Mouse (Mus musculus): ENCODE data around the gene Ino80d. TPM values are rescaled to one million over a fixed set of nuclear protein-coding genes. Genes with fewer than 3 reads are reported as not detected.

The Ino80d gene
- polyA plus RNA-seq, 1 experiment from 2014 or later, result 15.1 TPM

GRCm38 (mm10) chr1:62956942-62957645, 157.4 kb downstream of the Ino80d start:
- Histone ChIP-seq H3K36me3 (ENCODE audit: insufficient read depth) (no peaks in the 10 kb centered on the region), H3K27me3 (ENCODE audit: insufficient read depth, low read length) (no peaks in the 10 kb centered on the region), H3K4me3 (ENCODE audit: low read depth, low read length) (no peak overlapping the region), H3K4me2 (no peak overlapping the region), H3K9me3 (ENCODE audit: low read depth, low read length) (no peaks in the 10 kb centered on the region), H3K27ac (ENCODE audit: low read depth) (peak overlapping the region; percentile 40; the same call in 1 of the 2 replicates), H3K9ac (no peak overlapping the region), H3K4me1 (ENCODE audit: insufficient read depth) (no peaks in the 10 kb centered on the region)
- 44% methylated on average over 1 of the region's 1 CpGs for WGBS
- ATAC-seq (ENCODE audit: insufficient read depth) (peak; percentile 17; the same call in 1 of the 2 replicates), DNase-seq (peak; percentile 21)
- TF ChIP-seq CTCF (IDR thresholded peaks at IDR 0.05; ENCODE audit: low read depth), result no peak

DNA sequence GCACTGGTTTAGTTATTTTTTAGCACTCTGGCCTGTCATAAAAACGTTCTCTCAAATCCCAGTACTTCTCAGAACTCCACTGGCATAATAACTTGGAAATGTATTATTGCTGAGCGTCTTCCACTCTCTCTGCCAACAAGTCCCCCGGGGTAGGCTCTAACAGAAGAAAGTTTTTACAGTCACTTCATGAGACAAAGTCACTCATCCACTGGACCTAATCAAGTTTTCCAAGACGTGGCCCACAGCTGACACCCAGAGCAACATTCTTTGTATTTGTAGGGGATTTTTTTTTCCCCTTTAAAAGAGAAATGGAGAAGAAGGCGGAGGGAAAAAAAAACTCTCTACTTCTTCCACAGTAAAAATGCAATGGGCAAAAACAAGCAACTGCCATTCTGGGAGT, 157.9 kb downstream of the Ino80d start:
- H3K9me3 ChIP-seq (ENCODE audit: low read depth, low read length), result no peaks in the 10 kb centered on the region
- 0 out of 2 replicates have a peak, but pooled peaks have one; percentile 17 for ATAC-seq (ENCODE audit: insufficient read depth)
- peak overlapping the region; percentile 40; the same call in 1 of the 2 replicates for H3K27ac ChIP-seq (ENCODE audit: low read depth)
- peak; percentile 75 for DNase-seq
- H3K36me3 ChIP-seq (ENCODE audit: insufficient read depth), result no peaks in the 10 kb centered on the region
- TF ChIP-seq CTCF (IDR thresholded peaks at IDR 0.05; ENCODE audit: low read depth), result no peak
- no peak overlapping the region for H3K9ac ChIP-seq
- peaks cover 3% of the 10 kb centered on the region; the same call in 1 of the 2 replicates for H3K4me1 ChIP-seq (ENCODE audit: insufficient read depth)
- H3K27me3 ChIP-seq (ENCODE audit: insufficient read depth, low read length), result no peaks in the 10 kb centered on the region
- H3K4me3 ChIP-seq (ENCODE audit: low read depth, low read length), result no peak overlapping the region
- WGBS, result 50% methylated on average over 5 of the region's 5 CpGs
- H3K4me2 ChIP-seq, result no peak overlapping the region

DNA sequence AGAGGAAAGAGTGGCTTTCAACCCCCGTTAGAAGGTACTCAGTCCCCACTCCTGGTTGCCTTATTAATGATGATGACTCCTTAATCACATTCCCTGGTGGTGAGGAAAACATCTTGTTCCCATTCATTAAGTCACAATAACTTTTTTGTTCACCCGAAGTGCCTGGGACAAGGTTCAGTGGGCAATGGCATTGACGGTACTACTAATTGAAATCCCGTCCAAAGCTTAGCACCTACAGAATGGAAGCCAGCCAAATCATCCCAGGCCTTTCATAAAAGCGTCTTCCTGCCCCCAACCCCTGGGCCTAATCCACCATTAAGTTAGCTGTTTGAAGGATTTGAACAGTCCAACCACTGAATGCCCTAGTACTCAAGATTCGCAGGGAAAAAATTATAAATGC, 159.1 kb downstream of the Ino80d start:
- no peak overlapping the region for H3K4me3 ChIP-seq (ENCODE audit: low read depth, low read length)
- peaks cover 4% of the 10 kb centered on the region; the same call in 1 of the 2 replicates for H3K4me1 ChIP-seq (ENCODE audit: insufficient read depth)
- no peak for ATAC-seq (ENCODE audit: insufficient read depth)
- WGBS, result 73% methylated on average over 6 of the region's 6 CpGs
- no peak for TF ChIP-seq CTCF (IDR thresholded peaks at IDR 0.05; ENCODE audit: low read depth)
- DNase-seq, result no peak
- no peaks in the 10 kb centered on the region for H3K36me3 ChIP-seq (ENCODE audit: insufficient read depth)
- no peak overlapping the region for H3K4me2 ChIP-seq
- no peak overlapping the region for H3K27ac ChIP-seq (ENCODE audit: low read depth)
- H3K9ac ChIP-seq, result no peak overlapping the region
- H3K27me3 ChIP-seq (ENCODE audit: insufficient read depth, low read length), result no peaks in the 10 kb centered on the region
- H3K9me3 ChIP-seq (ENCODE audit: low read depth, low read length), result no peaks in the 10 kb centered on the region

DNA sequence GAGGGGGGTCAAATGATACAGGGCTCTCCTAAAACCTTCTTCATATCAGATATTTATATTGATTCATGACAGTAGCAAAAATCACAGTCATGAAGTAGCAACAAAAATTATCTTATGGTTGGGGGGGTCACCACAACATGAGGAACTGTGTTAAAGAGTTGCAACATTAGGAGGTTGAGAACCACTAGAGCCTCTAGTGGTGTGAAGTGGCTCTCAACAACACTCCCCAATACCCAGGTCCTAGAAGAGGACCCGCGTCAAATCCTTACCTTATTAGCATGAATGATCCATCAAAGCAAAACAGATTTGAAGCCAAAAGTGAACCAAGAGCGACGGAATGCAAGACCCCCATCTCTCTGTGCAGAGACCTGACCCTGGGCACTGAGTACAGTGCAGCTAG, 161.4 kb downstream of the Ino80d start:
- Histone ChIP-seq H3K27ac (ENCODE audit: low read depth) (no peak overlapping the region), H3K27me3 (ENCODE audit: insufficient read depth, low read length) (no peaks in the 10 kb centered on the region), H3K9me3 (ENCODE audit: low read depth, low read length) (no peaks in the 10 kb centered on the region), H3K4me1 (ENCODE audit: insufficient read depth) (peaks cover 4% of the 10 kb centered on the region; the same call in 1 of the 2 replicates), H3K4me2 (no peak overlapping the region), H3K9ac (no peak overlapping the region), H3K36me3 (ENCODE audit: insufficient read depth) (no peaks in the 10 kb centered on the region), H3K4me3 (ENCODE audit: low read depth, low read length) (no peak overlapping the region)
- ATAC-seq (ENCODE audit: insufficient read depth) (no peak), DNase-seq (no peak)
- 66% methylated on average over 4 of the region's 4 CpGs for WGBS
- no peak for TF ChIP-seq CTCF (IDR thresholded peaks at IDR 0.05; ENCODE audit: low read depth)

DNA sequence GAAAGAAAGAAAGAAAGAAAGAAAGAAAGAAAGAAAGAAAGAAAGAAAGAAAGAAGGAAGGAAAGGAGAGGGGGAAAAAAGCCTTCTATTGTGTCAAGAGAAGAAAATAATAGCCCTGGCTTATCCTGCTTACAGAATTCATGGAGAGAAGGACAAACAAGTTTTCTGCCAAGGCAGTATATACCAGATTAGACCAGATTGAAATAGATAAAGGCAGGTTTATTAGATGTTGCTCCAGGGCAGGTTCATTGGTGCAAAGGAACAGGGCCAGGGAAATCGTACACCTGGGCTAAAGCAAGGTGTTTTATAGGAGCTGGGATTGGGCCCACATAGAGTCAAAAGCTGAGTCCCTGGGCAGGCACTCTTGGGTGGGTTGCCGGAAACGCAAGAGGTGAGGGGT, 162.1 kb downstream of the Ino80d start:
- H3K4me3 ChIP-seq (ENCODE audit: low read depth, low read length), result no peak overlapping the region
- H3K9ac ChIP-seq, result no peak overlapping the region
- no peaks in the 10 kb centered on the region for H3K9me3 ChIP-seq (ENCODE audit: low read depth, low read length)
- H3K4me1 ChIP-seq (ENCODE audit: insufficient read depth), result peaks cover 4% of the 10 kb centered on the region; the same call in 1 of the 2 replicates
- ATAC-seq (ENCODE audit: insufficient read depth) (no peak), DNase-seq (no peak)
- TF ChIP-seq CTCF (IDR thresholded peaks at IDR 0.05; ENCODE audit: low read depth), result no peak
- WGBS, result 79% methylated on average over 3 of the region's 3 CpGs
- no peak overlapping the region for H3K27ac ChIP-seq (ENCODE audit: low read depth)
- no peak overlapping the region for H3K4me2 ChIP-seq
- no peaks in the 10 kb centered on the region for H3K36me3 ChIP-seq (ENCODE audit: insufficient read depth)
- H3K27me3 ChIP-seq (ENCODE audit: insufficient read depth, low read length), result no peaks in the 10 kb centered on the region

- TF ChIP-seq CTCF (IDR thresholded peaks at IDR 0.05; ENCODE audit: low read depth), result no peak
- Histone ChIP-seq H3K9ac (no peak overlapping the region), H3K4me3 (ENCODE audit: low read depth, low read length) (no peak overlapping the region), H3K27me3 (ENCODE audit: insufficient read depth, low read length) (no peaks in the 10 kb centered on the region), H3K36me3 (ENCODE audit: insufficient read depth) (no peaks in the 10 kb centered on the region), H3K4me2 (no peak overlapping the region), H3K4me1 (ENCODE audit: insufficient read depth) (peaks cover 4% of the 10 kb centered on the region; the same call in 1 of the 2 replicates), H3K27ac (ENCODE audit: low read depth) (no peak overlapping the region), H3K9me3 (ENCODE audit: low read depth, low read length) (no peaks in the 10 kb centered on the region)
- DNase-seq (peak; percentile 84), ATAC-seq (ENCODE audit: insufficient read depth) (peak; percentile 69; the same call in 1 of the 2 replicates)
- 55% methylated on average over 7 of the region's 7 CpGs for WGBS
Observed at GRCm38 (mm10) chr1:62951067-62951809, 163.2 kb downstream of the Ino80d start.

DNA sequence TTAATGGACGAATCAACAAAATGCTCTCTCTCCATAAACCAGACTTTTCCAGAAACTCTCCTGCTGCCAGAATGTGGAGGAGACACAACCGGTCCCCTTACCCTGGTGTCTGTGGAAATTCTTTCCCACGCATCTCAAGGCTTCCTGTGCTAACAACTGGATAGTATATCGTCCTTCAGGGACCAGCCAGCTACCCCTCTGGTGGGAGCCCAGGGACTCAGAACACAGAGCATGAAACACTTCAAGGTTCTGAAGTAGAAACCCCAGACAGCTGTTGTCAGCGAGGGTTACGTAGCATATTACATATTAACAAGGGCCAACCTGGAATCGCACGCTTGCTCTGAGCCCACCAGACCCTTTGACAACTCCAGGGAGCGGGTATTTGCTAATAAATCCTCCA, 163.9 kb downstream of the Ino80d start:
- peaks cover 4% of the 10 kb centered on the region; the same call in 1 of the 2 replicates for H3K4me1 ChIP-seq (ENCODE audit: insufficient read depth)
- no peak for TF ChIP-seq CTCF (IDR thresholded peaks at IDR 0.05; ENCODE audit: low read depth)
- H3K4me3 ChIP-seq (ENCODE audit: low read depth, low read length), result no peak overlapping the region
- H3K9ac ChIP-seq, result no peak overlapping the region
- H3K36me3 ChIP-seq (ENCODE audit: insufficient read depth), result no peaks in the 10 kb centered on the region
- WGBS, result 70% methylated on average over 9 of the region's 9 CpGs
- ATAC-seq (ENCODE audit: insufficient read depth) (no peak), DNase-seq (no peak)
- no peak overlapping the region for H3K27ac ChIP-seq (ENCODE audit: low read depth)
- H3K4me2 ChIP-seq, result no peak overlapping the region
- H3K27me3 ChIP-seq (ENCODE audit: insufficient read depth, low read length), result no peaks in the 10 kb centered on the region
- no peaks in the 10 kb centered on the region for H3K9me3 ChIP-seq (ENCODE audit: low read depth, low read length)

All from lung, embryonic 14.5 days (tissue).